Mouse (Mus musculus): Measurements from ENCODE around the gene Tmem145.

Gene Tmem145

GRCm38 (mm10) chr7:25293191-25293739 is 12.6 kb upstream of the Tmem145 start:
- DNase-seq, result no peak

- DNase-seq, result no peak
These were observed 11.4 kb upstream of the Tmem145 start for GRCm38 (mm10) chr7:25294495-25294894.

DNA sequence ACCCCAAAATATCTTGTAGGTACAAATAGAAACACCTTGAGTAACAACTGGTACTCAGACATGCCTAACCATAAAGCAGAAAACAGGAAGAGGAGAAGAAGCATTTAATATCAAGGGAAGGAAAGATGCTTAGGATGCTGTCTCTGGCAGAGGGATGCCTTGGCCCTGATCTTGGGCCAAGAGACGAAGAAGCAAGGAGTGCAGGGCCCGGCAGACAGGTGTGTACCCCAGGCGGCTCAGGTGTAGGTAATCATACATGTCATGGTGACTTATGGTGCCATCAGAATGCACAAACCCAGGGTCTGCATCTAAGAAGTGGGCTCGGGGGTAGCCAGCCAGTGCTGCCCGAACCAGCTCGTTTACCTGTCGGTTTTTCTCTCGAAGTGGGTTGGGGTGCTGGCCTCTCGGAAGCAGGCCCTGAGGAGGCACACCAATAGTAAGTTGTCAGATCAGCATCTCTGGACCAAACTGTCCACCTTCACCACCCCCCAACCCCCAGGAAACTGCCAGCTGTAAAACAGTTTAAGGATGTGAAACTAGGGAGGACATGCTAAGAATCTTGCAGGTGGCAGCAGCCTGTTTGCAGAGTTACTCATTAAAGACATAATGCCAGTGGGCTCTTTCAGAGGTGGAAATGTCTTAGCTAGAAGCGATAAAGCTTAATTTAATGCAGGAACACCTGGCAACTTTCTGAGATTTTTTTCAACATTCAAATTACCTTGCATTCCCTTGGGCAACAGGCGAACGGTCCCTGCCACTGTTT is 10.8 kb upstream of the Tmem145 start:
- DNase-seq, result no peak

GRCm38 (mm10) chr7:25296945-25297453 is 8.9 kb upstream of the Tmem145 start:
- no peak for DNase-seq

DNA sequence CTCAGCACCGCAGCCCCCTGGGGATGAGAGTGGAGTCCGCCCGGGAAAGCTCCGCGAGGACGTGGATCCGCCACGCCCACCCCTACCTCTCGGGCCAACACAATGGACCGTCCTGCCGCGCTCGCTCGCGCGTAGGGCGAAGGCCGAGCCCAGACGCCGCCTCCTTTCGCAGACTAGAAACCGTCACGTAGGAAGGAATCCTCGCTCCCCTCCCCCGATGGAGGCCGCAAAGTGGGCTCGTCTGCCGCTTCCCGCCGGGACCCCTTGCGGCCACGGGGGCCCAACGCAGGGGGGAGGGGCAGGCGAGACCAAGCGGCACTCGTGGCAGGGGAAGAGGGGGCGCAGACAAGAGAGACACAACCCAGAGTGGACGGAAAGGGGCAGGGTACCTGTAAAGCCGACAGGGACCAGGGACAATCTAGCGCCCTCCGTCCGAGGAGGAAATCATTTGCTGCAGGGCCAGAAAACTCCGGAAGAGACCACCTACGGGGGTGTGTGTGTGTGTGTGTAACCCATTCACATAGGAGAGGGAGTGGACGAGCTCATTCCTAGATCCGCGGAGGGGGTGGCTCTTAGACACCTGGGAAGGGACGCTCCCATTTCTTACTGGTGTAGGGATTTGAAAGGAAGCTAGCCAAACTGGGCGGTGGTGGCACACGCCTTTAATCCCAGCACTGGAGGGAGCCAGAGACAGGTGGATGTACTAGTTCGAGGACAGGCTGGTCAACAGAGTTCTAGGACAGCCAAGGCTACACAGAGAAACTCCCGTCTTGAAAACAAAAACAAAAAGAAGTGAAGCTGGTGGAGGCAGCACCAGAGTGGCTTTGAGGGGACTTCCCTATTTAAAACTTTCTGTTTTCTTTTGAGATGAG is 8.2 kb upstream of the Tmem145 start, which contains the start of gene Pafah1b3:
Gene Pafah1b3, minus strand, starts transcription at position 533 of the 872 bp plus-strand sequence.
- DNase-seq, result peak; percentile 97

DNA sequence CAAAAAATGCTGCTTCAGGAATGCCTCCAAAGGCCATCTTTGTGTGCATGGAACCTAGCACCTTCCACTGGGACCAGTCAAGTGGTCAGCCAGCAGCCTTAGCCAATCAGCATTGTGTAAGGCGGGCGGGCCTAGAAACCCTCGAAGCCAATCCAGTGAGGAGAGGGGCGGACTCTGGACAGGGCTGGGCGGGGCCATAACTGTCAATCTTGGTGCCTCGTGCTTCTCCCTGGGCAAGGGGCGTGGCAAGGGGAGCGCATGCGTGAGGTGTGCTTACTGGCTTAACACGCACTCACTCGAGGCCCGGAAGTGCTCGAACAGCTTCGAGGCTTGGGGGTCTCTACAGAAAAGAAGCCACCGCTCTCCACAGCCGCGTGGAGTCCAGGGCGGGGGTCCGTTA is 4.8 kb upstream of the Tmem145 start, which contains the start of gene Prr19:
Gene Prr19, plus strand, starts transcription at position 349 of the 400 bp plus-strand sequence.
- DNase-seq, result no peak

- no peak for DNase-seq
These were observed 2.8 kb upstream of the Tmem145 start for GRCm38 (mm10) chr7:25303003-25303684.

- no peak for DNase-seq
These were observed 2.3 kb upstream of the Tmem145 start for GRCm38 (mm10) chr7:25303685-25304006.

GRCm38 (mm10) chr7:25305481-25305880 is 425 bp upstream of the Tmem145 start:
- DNase-seq, result no peak

DNA sequence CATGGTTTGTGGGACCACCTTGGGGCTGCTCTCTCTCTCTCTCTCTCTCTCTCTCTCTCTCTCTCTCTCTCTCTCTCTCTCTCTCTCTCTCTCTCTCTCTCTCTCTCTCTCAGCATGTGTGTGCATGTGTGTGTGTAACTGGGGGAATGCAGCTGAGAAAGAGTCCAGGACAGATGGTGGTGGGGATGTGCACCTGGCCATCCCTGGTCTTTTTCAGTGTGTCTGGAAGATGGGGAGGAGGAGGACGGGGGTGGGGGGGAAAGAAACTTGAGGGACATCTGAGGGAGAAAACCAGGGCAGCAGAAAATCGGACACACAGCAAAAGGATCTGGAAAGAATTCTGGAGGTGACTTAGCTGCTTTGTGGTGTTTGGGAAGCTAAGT is 699 bp downstream of the Tmem145 start:
- no peak for DNase-seq

GRCm38 (mm10) chr7:25308702-25309318 is 2.9 kb downstream of the Tmem145 start:
- DNase-seq, result no peak

- DNase-seq, result peak; percentile 24
These were observed 3.5 kb downstream of the Tmem145 start for GRCm38 (mm10) chr7:25309425-25309824.

- DNase-seq, result no peak
These were observed 5.3 kb downstream of the Tmem145 start for GRCm38 (mm10) chr7:25311193-25311592.

DNA sequence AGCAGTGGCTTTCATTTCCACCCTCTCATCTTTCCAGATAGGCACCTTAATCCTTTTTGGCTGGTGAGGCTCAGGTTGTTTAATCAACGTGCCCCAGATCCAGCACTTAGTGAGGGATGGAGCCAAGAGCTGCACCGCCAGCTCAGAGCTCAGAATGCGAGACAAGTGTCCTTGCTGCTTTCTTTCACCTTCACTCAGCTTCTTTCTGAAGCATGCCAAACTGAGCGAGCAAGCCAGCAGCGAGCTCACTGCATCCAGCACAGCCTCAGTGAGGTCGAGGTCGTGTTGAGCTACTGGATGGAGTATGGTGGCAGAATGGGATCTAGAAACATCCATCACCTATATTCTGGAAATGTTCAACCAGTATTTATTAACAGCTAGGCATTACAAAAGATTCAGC is 7.4 kb downstream of the Tmem145 start:
- no peak for DNase-seq

DNA sequence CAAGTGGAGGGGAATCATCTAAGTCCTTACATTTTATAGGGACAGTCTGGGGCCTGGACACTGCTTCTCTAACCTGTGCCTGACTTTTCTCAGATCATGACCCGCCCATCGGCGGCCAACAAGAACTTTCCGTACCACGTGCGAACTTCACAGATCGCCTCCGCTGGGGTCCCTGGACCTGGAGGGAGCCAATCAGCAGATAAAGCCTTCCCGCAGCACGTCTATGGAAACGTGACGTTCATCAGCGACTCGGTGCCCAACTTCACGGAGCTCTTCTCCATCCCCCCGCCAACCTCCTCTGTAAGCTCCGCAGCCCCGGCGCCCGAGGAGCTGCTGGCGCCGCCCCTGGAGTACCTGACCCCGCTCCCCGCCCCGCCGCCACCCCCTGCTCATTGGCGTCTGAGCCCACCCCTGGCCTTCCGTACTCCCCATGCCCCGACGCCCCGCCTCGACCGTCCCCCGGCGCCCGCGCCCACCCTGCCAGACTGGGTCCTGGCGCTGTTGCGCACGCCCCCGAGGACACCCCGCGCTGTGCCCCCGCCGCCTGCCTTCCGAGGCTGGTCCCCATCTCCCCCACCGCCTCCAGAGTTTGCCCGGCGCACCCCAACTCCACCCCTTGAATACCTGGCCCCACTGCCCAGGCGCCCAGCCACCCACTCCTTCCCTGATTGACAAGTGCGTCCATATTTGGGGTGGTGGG is 8.8 kb downstream of the Tmem145 start:
- DNase-seq, result no peak

DNA sequence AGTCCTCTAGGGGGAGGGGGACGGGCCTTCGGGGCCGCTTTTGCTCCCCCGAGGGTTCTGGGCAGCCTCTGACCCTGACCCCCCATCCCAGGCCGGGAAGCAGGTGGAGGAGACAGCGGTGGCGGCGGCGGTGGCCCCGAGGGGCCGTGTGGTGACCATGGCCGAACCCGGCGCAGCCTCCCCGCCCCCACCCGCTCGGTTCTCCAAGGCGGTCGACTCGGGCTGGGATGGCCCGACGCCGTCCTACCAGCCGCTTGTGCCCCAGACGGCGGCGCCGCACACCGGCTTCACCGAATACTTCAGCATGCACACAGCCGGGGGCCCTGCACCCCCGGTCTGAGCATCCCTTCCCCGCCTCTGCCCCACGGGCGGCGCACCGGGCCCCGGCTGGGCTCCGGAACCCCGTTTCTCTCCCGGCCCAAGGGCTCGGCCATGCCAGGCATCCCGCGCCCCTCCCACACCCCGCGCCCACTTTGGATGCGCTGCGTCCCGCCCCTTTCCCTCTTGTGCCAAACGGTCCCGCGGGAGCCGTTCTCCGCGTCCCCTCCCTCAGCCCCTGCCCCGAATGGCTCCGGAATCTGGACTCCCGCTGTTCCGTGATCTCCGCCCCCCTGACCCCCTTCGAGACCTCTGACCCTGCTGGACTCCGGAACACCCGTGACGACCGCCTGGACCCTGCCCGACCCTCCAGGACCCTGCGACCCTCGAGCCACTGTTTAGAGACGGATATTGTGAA is 9.6 kb downstream of the Tmem145 start:
- peak; percentile 75 for DNase-seq

DNA sequence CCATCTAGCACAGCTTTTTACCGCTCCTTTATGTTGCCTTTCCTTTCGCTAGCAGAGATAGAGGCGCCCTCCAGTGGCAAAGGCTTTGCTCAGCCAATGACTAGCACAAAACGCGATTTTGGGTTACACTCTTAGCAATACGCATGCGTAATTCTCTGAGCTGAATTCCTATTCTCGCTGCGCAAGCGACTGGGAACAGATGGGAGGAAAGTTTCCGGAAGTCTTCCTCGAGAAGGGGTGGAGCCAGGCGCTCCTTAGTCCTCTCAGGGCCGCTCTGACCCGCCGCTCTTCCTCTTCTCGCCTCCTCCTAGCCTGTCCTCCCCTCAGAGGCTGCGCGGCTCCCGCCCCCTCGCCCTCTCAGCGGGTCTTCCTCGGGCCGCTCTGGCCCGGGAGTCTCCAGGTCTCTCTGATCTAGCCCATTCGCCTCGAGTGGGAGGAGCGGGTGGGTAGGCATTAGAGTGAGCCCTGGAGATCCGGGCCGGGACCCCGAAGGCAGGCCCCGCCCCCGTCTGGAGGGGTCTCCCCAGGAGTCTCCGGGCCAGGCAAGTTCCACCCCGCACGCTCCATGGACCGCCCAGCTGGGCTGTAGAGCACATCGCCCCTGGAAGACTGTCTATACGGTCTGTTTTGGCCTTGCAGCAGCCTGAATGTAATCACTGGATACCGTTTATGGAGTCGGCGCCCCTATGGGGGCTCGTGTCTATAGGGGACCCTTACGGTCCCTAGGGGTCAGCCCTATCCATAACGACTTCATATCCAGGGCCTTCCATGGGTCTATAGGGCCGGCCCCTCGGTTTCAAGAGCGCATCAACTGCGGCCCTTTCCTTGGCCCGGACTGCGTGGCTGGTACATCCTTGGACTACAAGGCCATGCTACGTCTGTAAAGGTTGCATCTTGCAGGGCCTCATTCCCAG is 10.9 kb downstream of the Tmem145 start, which contains the start of gene Megf8:
Gene Megf8, plus strand, starts transcription at position 633 of the 914 bp plus-strand sequence.
- peak; percentile 100 for DNase-seq

DNA sequence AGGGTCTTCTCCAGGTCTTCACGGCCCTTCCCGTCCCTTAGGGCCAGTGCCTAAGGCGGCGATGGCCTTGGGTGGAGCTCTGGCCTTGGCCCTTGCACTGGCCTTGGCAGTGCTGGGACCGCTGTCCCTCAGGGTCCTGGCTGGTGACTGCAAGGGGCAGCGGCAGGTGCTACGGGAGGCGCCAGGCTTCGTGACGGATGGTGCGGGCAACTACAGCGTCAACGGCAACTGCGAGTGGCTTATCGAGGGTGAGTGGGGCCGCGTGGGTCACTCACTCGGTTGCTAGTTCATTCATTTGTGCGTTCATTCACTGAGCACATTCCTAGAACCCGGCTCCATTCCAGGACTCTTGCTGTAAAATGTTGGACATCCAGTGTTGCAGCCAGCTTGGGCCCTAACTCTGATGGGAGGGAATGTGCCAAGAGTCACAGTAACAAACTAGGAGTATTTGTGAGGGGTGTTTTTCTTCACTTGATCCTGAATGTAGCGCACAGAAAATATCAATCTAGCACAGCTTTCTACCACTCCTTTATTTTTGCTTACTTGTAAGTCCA is 11.6 kb downstream of the Tmem145 start:
- DNase-seq, result peak; percentile 75

- DNase-seq, result no peak
These were observed 16.2 kb downstream of the Tmem145 start for GRCm38 (mm10) chr7:25322058-25322484.

Data from cerebellum, adult 9-10 months (tissue).